Mouse (Mus musculus): ENCODE results near the gene Focad. TPM values are rescaled to one million over a fixed set of nuclear protein-coding genes. Genes with fewer than 3 reads are reported as not detected.

Gene Focad
- polyA plus RNA-seq, 1 experiment: 7.7 TPM

DNA sequence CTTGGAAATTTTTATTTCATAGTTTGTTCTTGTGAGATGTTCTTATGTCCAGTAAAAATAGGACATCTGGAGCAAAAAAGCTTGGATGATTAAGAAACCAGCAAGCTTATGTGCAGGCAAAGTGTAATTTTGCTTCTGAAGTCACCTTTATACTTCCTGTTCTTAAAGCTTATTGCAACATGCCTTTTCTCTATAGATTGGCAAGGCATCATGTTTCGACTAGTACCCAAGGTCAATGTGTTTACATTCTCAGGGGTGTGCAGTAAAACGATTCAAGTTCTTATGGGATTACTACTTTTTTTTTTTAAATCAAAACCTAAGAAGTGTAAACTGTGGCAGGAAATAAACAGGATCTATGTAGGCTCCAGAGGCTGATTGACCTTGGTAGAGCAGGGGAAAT, 242.9 kb downstream of the Focad start:
- 26% methylated on average over 2 of the region's 2 CpGs for WGBS
- TF ChIP-seq POLR2A (IDR thresholded peaks at IDR 0.05; ENCODE audit: borderline replicate concordance, control insufficient read depth, low read depth, low read length) (no peak), CTCF (IDR thresholded peaks at IDR 0.05; ENCODE audit: control insufficient read depth, insufficient read depth, low read length) (no peak)
- H3K4me3 ChIP-seq (replicated peaks; ENCODE audit: control insufficient read depth, low read depth, low read length): no peak overlapping the region
- H3K27ac ChIP-seq (ENCODE audit: control insufficient read depth, insufficient read depth, low read depth, low read length, poor library complexity): no peak overlapping the region
- peaks cover 1% of the 10 kb centered on the region; the same call in 1 of the 2 replicates for H3K4me1 ChIP-seq (ENCODE audit: control insufficient read depth, insufficient read depth, low read length)

- no peak overlapping the region for H3K27ac ChIP-seq (ENCODE audit: control insufficient read depth, insufficient read depth, low read depth, low read length, poor library complexity)
- H3K4me1 ChIP-seq (ENCODE audit: control insufficient read depth, insufficient read depth, low read length): peaks cover 1% of the 10 kb centered on the region; the same call in 1 of the 2 replicates
- WGBS: 79% methylated on average over 5 of the region's 5 CpGs
- TF ChIP-seq POLR2A (IDR thresholded peaks at IDR 0.05; ENCODE audit: borderline replicate concordance, control insufficient read depth, low read depth, low read length) (no peak), CTCF (IDR thresholded peaks at IDR 0.05; ENCODE audit: control insufficient read depth, insufficient read depth, low read length) (no peak)
- no peak overlapping the region for H3K4me3 ChIP-seq (replicated peaks; ENCODE audit: control insufficient read depth, low read depth, low read length)
Observed at GRCm38 (mm10) chr4:88338130-88338529, 243.7 kb downstream of the Focad start.

- no peak overlapping the region for H3K4me3 ChIP-seq (replicated peaks; ENCODE audit: control insufficient read depth, low read depth, low read length)
- no peak overlapping the region for H3K27ac ChIP-seq (ENCODE audit: control insufficient read depth, insufficient read depth, low read depth, low read length, poor library complexity)
- TF ChIP-seq CTCF (IDR thresholded peaks at IDR 0.05; ENCODE audit: control insufficient read depth, insufficient read depth, low read length) (no peak), POLR2A (IDR thresholded peaks at IDR 0.05; ENCODE audit: borderline replicate concordance, control insufficient read depth, low read depth, low read length) (no peak)
- no peaks in the 10 kb centered on the region; the same call in 1 of the 2 replicates for H3K4me1 ChIP-seq (ENCODE audit: control insufficient read depth, insufficient read depth, low read length)
- 85% methylated on average over 11 of the region's 11 CpGs for WGBS
Observed at GRCm38 (mm10) chr4:88344468-88344867, 250.0 kb downstream of the Focad start.

DNA sequence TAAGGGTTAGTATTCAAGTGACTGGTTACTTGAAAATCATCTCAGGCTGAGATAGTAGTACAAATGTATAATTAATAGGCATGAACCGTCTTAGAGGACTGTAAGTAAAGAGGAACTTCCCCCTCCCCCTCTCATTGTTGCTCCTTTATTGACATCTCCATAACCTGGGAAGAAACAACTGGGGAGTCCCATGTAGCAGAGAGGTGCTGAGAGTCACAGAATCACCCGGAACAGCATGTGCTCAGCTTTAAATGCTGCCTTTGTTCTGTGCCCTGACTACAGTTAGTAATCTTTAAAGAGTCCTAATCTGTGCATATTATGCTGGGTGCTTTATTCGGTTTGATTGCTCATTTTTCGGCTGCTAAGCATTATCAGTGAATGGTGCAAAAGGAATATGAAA, 250.6 kb downstream of the Focad start:
- Histone ChIP-seq H3K4me3 (replicated peaks; ENCODE audit: control insufficient read depth, low read depth, low read length) (no peak overlapping the region), H3K4me1 (ENCODE audit: control insufficient read depth, insufficient read depth, low read length) (no peaks in the 10 kb centered on the region; the same call in 1 of the 2 replicates), H3K27ac (ENCODE audit: control insufficient read depth, insufficient read depth, low read depth, low read length, poor library complexity) (no peak overlapping the region)
- TF ChIP-seq CTCF (IDR thresholded peaks at IDR 0.05; ENCODE audit: control insufficient read depth, insufficient read depth, low read length): no peak
- no peak for TF ChIP-seq POLR2A (IDR thresholded peaks at IDR 0.05; ENCODE audit: borderline replicate concordance, control insufficient read depth, low read depth, low read length)
- 68% methylated on average over 4 of the region's 4 CpGs for WGBS

- WGBS: 90% methylated on average over 8 of the region's 8 CpGs
- Histone ChIP-seq H3K4me1 (ENCODE audit: control insufficient read depth, insufficient read depth, low read length) (no peaks in the 10 kb centered on the region; the same call in 1 of the 2 replicates), H3K27ac (ENCODE audit: control insufficient read depth, insufficient read depth, low read depth, low read length, poor library complexity) (no peak overlapping the region), H3K4me3 (replicated peaks; ENCODE audit: control insufficient read depth, low read depth, low read length) (no peak overlapping the region)
- no peak for TF ChIP-seq POLR2A (IDR thresholded peaks at IDR 0.05; ENCODE audit: borderline replicate concordance, control insufficient read depth, low read depth, low read length)
- no peak for TF ChIP-seq CTCF (IDR thresholded peaks at IDR 0.05; ENCODE audit: control insufficient read depth, insufficient read depth, low read length)
Observed at GRCm38 (mm10) chr4:88345938-88346337, 251.5 kb downstream of the Focad start.

DNA sequence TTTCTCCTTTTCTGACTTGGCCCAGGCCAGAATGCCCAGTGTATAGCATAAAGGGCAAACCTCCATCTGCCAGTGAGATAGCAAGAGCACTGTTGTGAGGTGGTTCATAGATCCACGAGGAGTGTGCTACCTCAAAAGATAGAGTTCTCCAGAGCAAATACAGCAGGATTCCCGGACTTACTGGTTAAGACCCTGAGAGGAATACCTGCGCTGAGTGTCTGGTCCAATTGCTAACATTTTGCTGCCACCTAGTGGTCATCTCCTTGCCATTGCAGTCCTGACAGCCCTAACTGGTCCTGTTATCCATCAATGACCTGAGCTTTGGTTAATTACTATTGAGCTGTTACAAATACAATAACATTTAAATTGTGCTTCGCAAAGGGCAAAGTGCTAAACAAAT, 256.5 kb downstream of the Focad start:
- 3% methylated on average over 4 of the region's 4 CpGs for WGBS

DNA sequence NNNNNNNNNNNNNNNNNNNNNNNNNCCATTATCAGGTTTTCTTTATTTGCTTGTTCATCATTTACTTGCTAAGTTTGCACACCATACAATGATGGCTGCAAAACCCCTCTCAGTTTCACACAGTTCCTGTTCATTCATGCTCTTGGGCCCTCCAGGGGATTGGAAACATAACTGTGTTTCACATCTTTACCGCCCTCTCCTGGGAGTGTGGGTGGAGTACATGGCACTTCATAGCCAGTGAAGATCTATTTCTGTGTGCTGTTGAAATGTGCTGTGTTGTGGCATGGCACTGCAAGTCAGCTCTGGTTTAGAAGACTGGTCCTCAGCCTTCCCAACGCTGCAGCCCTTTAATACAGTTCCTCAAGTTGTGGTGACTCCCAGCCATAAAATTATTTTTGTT, 262.2 kb downstream of the Focad start:
- no peak for TF ChIP-seq CTCF (IDR thresholded peaks at IDR 0.05; ENCODE audit: control insufficient read depth, insufficient read depth, low read length)
- no peak for TF ChIP-seq POLR2A (IDR thresholded peaks at IDR 0.05; ENCODE audit: borderline replicate concordance, control insufficient read depth, low read depth, low read length)
- Histone ChIP-seq H3K4me3 (replicated peaks; ENCODE audit: control insufficient read depth, low read depth, low read length) (no peak overlapping the region), H3K4me1 (ENCODE audit: control insufficient read depth, insufficient read depth, low read length) (no peaks in the 10 kb centered on the region), H3K27ac (ENCODE audit: control insufficient read depth, insufficient read depth, low read depth, low read length, poor library complexity) (no peak overlapping the region)
- WGBS: 46% methylated on average over 2 of the region's 2 CpGs

More for the DNA sequence above, 256.5 kb downstream of the Focad start:
- Histone ChIP-seq H3K4me1 (ENCODE audit: control insufficient read depth, insufficient read depth, low read length) (no peaks in the 10 kb centered on the region), H3K4me3 (replicated peaks; ENCODE audit: control insufficient read depth, low read depth, low read length) (no peak overlapping the region), H3K27ac (ENCODE audit: control insufficient read depth, insufficient read depth, low read depth, low read length, poor library complexity) (no peak overlapping the region)
- TF ChIP-seq CTCF (IDR thresholded peaks at IDR 0.05; ENCODE audit: control insufficient read depth, insufficient read depth, low read length) (peak; percentile 80), POLR2A (IDR thresholded peaks at IDR 0.05; ENCODE audit: borderline replicate concordance, control insufficient read depth, low read depth, low read length) (no peak)

DNA sequence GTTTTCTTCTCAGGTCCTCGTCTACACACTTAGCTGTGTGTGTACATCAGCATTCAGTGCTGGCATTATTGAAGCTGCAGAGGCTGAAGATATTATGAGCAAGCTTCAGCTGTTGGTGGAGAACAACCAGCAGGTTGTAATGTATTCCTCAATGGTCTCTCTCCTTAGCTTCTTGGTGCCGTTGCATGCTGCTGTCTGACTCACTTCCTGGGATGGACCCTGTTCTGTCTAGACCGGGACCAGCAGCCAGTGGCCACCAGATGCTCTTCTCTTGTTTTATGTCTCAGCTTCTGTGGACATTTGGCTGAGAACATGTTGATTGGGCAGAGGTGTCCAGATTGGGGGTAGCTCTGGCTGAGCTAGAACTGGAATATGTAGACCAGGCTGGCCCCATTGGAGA, 263.0 kb downstream of the Focad start:
- Histone ChIP-seq H3K4me3 (replicated peaks; ENCODE audit: control insufficient read depth, low read depth, low read length) (no peak overlapping the region), H3K27ac (ENCODE audit: control insufficient read depth, insufficient read depth, low read depth, low read length, poor library complexity) (no peak overlapping the region), H3K4me1 (ENCODE audit: control insufficient read depth, insufficient read depth, low read length) (no peaks in the 10 kb centered on the region)
- TF ChIP-seq CTCF (IDR thresholded peaks at IDR 0.05; ENCODE audit: control insufficient read depth, insufficient read depth, low read length): no peak
- TF ChIP-seq POLR2A (IDR thresholded peaks at IDR 0.05; ENCODE audit: borderline replicate concordance, control insufficient read depth, low read depth, low read length): no peak
- 67% methylated on average over 3 of the region's 3 CpGs for WGBS

DNA sequence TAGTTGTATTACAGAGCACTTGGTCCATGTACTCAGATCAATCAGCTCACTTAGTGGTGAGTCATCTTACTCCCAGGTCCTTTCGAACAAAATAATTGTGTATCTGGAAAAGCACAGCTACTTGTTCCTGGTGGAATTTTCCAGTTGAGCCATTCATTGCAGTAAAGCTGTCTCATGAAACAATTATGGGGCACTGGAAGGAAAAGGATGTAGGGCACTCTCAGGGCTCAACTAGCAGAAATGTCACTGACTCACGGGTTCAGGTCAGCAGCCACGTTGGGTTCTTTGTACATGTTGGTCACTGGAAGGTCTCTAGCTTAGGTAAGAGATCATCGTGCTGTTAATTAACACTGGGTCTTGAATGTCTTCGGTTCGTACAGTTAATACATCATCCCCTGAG, 275.5 kb downstream of the Focad start:
- H3K4me1 ChIP-seq (ENCODE audit: control insufficient read depth, insufficient read depth, low read length): no peaks in the 10 kb centered on the region
- no peak overlapping the region for H3K4me3 ChIP-seq (replicated peaks; ENCODE audit: control insufficient read depth, low read depth, low read length)
- H3K27ac ChIP-seq (ENCODE audit: control insufficient read depth, insufficient read depth, low read depth, low read length, poor library complexity): no peak overlapping the region
- TF ChIP-seq CTCF (IDR thresholded peaks at IDR 0.05; ENCODE audit: control insufficient read depth, insufficient read depth, low read length): no peak
- TF ChIP-seq POLR2A (IDR thresholded peaks at IDR 0.05; ENCODE audit: borderline replicate concordance, control insufficient read depth, low read depth, low read length): no peak
- 88% methylated on average over 6 of the region's 6 CpGs for WGBS
